Mouse (Mus musculus): ENCODE data around the gene Cfap54. TPM values are rescaled to one million over a fixed set of nuclear protein-coding genes. Genes with fewer than 3 reads are reported as not detected.

Cfap54 gene
- polyA plus RNA-seq, 1 experiment from 2014 or later: 0.48 TPM

GRCm38 (mm10) chr10:93119809-93120208 is 38.4 kb upstream of the Cfap54 start:
- no peak overlapping the region for H3K4me3 ChIP-seq (replicated peaks)
- H3K27me3 ChIP-seq: no peaks in the 10 kb centered on the region
- H3K36me3 ChIP-seq: no peaks in the 10 kb centered on the region
- H3K9me3 ChIP-seq: no peaks in the 10 kb centered on the region
- WGBS: 82% methylated on average over 5 of the region's 5 CpGs
- 0 out of 2 replicates have a peak, but pooled peaks cover 3% of the 10 kb centered on the region for H3K4me1 ChIP-seq (replicated peaks)
- no peak overlapping the region for H3K27ac ChIP-seq
- H3K9ac ChIP-seq (replicated peaks): no peak overlapping the region
- ATAC-seq (ENCODE audit: insufficient number of reproducible peaks, insufficient read depth, low FRiP score, low TSS enrichment, low read depth): no peak
- no peak overlapping the region for H3K4me2 ChIP-seq

- no peak overlapping the region for H3K27ac ChIP-seq
- H3K27me3 ChIP-seq: no peaks in the 10 kb centered on the region
- no peaks in the 10 kb centered on the region for H3K4me1 ChIP-seq (replicated peaks)
- no peaks in the 10 kb centered on the region for H3K9me3 ChIP-seq
- no peaks in the 10 kb centered on the region for H3K36me3 ChIP-seq
- ATAC-seq (ENCODE audit: insufficient number of reproducible peaks, insufficient read depth, low FRiP score, low TSS enrichment, low read depth): no peak
- no peak overlapping the region for H3K4me2 ChIP-seq
- WGBS: 88% methylated on average over 3 of the region's 3 CpGs
- H3K9ac ChIP-seq (replicated peaks): no peak overlapping the region
- H3K4me3 ChIP-seq (replicated peaks): no peak overlapping the region
Measured at GRCm38 (mm10) chr10:93116636-93117035, 35.2 kb upstream of the Cfap54 start.

- no peaks in the 10 kb centered on the region for H3K36me3 ChIP-seq
- WGBS: 97% methylated on average over 1 of the region's 1 CpGs
- no peaks in the 10 kb centered on the region for H3K9me3 ChIP-seq
- ATAC-seq (ENCODE audit: insufficient number of reproducible peaks, insufficient read depth, low FRiP score, low TSS enrichment, low read depth): no peak
- no peak overlapping the region for H3K9ac ChIP-seq (replicated peaks)
- no peak overlapping the region for H3K4me2 ChIP-seq
- H3K27me3 ChIP-seq: no peaks in the 10 kb centered on the region
- H3K4me1 ChIP-seq (replicated peaks): no peaks in the 10 kb centered on the region
- no peak overlapping the region for H3K4me3 ChIP-seq (replicated peaks)
- H3K27ac ChIP-seq: no peak overlapping the region
Measured at GRCm38 (mm10) chr10:93115743-93116142, 34.3 kb upstream of the Cfap54 start.

- ATAC-seq (ENCODE audit: insufficient number of reproducible peaks, insufficient read depth, low FRiP score, low TSS enrichment, low read depth): no peak
- H3K4me2 ChIP-seq: no peak overlapping the region
- 67% methylated on average over 1 of the region's 1 CpGs for WGBS
Measured at GRCm38 (mm10) chr10:93114782-93115181, 33.4 kb upstream of the Cfap54 start.

GRCm38 (mm10) chr10:93113968-93114367 is 32.5 kb upstream of the Cfap54 start:
- H3K9ac ChIP-seq (replicated peaks): no peak overlapping the region
- H3K9me3 ChIP-seq: no peaks in the 10 kb centered on the region
- H3K36me3 ChIP-seq: no peaks in the 10 kb centered on the region
- no peak overlapping the region for H3K4me3 ChIP-seq (replicated peaks)
- no peaks in the 10 kb centered on the region for H3K4me1 ChIP-seq (replicated peaks)
- ATAC-seq (ENCODE audit: insufficient number of reproducible peaks, insufficient read depth, low FRiP score, low TSS enrichment, low read depth): no peak
- H3K4me2 ChIP-seq: no peak overlapping the region
- 78% methylated on average over 8 of the region's 8 CpGs for WGBS
- H3K27ac ChIP-seq: no peak overlapping the region
- no peaks in the 10 kb centered on the region for H3K27me3 ChIP-seq

More at GRCm38 (mm10) chr10:93114782-93115181, 33.4 kb upstream of the Cfap54 start:
- H3K4me3 ChIP-seq (replicated peaks): no peak overlapping the region
- no peak overlapping the region for H3K27ac ChIP-seq
- H3K27me3 ChIP-seq: no peaks in the 10 kb centered on the region
- no peaks in the 10 kb centered on the region for H3K4me1 ChIP-seq (replicated peaks)
- no peaks in the 10 kb centered on the region for H3K36me3 ChIP-seq
- H3K9me3 ChIP-seq: no peaks in the 10 kb centered on the region
- no peak overlapping the region for H3K9ac ChIP-seq (replicated peaks)

GRCm38 (mm10) chr10:93112021-93112420 is 30.6 kb upstream of the Cfap54 start:
- Histone ChIP-seq H3K4me2 (no peak overlapping the region), H3K27ac (no peak overlapping the region), H3K9ac (replicated peaks) (no peak overlapping the region), H3K36me3 (no peaks in the 10 kb centered on the region), H3K9me3 (no peaks in the 10 kb centered on the region), H3K4me1 (replicated peaks) (no peaks in the 10 kb centered on the region), H3K4me3 (replicated peaks) (no peak overlapping the region), H3K27me3 (no peaks in the 10 kb centered on the region)
- 94% methylated on average over 6 of the region's 6 CpGs for WGBS
- ATAC-seq (ENCODE audit: insufficient number of reproducible peaks, insufficient read depth, low FRiP score, low TSS enrichment, low read depth): no peak

GRCm38 (mm10) chr10:93111412-93111811 is 30.0 kb upstream of the Cfap54 start:
- no peak for ATAC-seq (ENCODE audit: insufficient number of reproducible peaks, insufficient read depth, low FRiP score, low TSS enrichment, low read depth)
- WGBS: 66% methylated on average over 8 of the region's 8 CpGs
- no peak overlapping the region for H3K4me3 ChIP-seq (replicated peaks)
- no peaks in the 10 kb centered on the region for H3K27me3 ChIP-seq
- no peaks in the 10 kb centered on the region for H3K36me3 ChIP-seq
- no peak overlapping the region for H3K4me2 ChIP-seq
- H3K9ac ChIP-seq (replicated peaks): no peak overlapping the region
- no peak overlapping the region for H3K27ac ChIP-seq
- no peaks in the 10 kb centered on the region for H3K9me3 ChIP-seq
- no peaks in the 10 kb centered on the region for H3K4me1 ChIP-seq (replicated peaks)

- H3K36me3 ChIP-seq: no peaks in the 10 kb centered on the region
- 85% methylated on average over 7 of the region's 7 CpGs for WGBS
- H3K4me2 ChIP-seq: no peak overlapping the region
- no peaks in the 10 kb centered on the region for H3K9me3 ChIP-seq
- H3K4me1 ChIP-seq (replicated peaks): no peaks in the 10 kb centered on the region
- no peak for ATAC-seq (ENCODE audit: insufficient number of reproducible peaks, insufficient read depth, low FRiP score, low TSS enrichment, low read depth)
- H3K4me3 ChIP-seq (replicated peaks): no peak overlapping the region
- no peak overlapping the region for H3K9ac ChIP-seq (replicated peaks)
- no peaks in the 10 kb centered on the region for H3K27me3 ChIP-seq
- no peak overlapping the region for H3K27ac ChIP-seq
Measured at GRCm38 (mm10) chr10:93105358-93105757, 23.9 kb upstream of the Cfap54 start.

- Histone ChIP-seq H3K36me3 (no peaks in the 10 kb centered on the region), H3K9ac (replicated peaks) (no peak overlapping the region), H3K27ac (no peak overlapping the region), H3K4me3 (replicated peaks) (no peak overlapping the region), H3K9me3 (no peaks in the 10 kb centered on the region), H3K4me2 (no peak overlapping the region), H3K4me1 (replicated peaks) (no peaks in the 10 kb centered on the region), H3K27me3 (no peaks in the 10 kb centered on the region)
- WGBS: 71% methylated on average over 6 of the region's 6 CpGs
- no peak for ATAC-seq (ENCODE audit: insufficient number of reproducible peaks, insufficient read depth, low FRiP score, low TSS enrichment, low read depth)
Measured at GRCm38 (mm10) chr10:93104357-93104756, 22.9 kb upstream of the Cfap54 start.

- no peak overlapping the region for H3K27ac ChIP-seq
- no peak overlapping the region for H3K4me2 ChIP-seq
- WGBS: 84% methylated on average over 11 of the region's 11 CpGs
- no peak for ATAC-seq (ENCODE audit: insufficient number of reproducible peaks, insufficient read depth, low FRiP score, low TSS enrichment, low read depth)
- no peak overlapping the region for H3K4me3 ChIP-seq (replicated peaks)
- no peaks in the 10 kb centered on the region for H3K4me1 ChIP-seq (replicated peaks)
- H3K27me3 ChIP-seq: no peaks in the 10 kb centered on the region
- H3K36me3 ChIP-seq: no peaks in the 10 kb centered on the region
- H3K9ac ChIP-seq (replicated peaks): no peak overlapping the region
- no peaks in the 10 kb centered on the region for H3K9me3 ChIP-seq
Measured at GRCm38 (mm10) chr10:93103676-93104075, 22.3 kb upstream of the Cfap54 start.

- no peak overlapping the region for H3K9ac ChIP-seq (replicated peaks)
- no peak for ATAC-seq (ENCODE audit: insufficient number of reproducible peaks, insufficient read depth, low FRiP score, low TSS enrichment, low read depth)
- 54% methylated on average over 5 of the region's 5 CpGs for WGBS
Measured at GRCm38 (mm10) chr10:93102321-93102720, 20.9 kb upstream of the Cfap54 start.

GRCm38 (mm10) chr10:93098211-93098805 is 16.9 kb upstream of the Cfap54 start:
- Histone ChIP-seq H3K9ac (replicated peaks) (no peak overlapping the region), H3K4me1 (replicated peaks) (peaks cover 9% of the 10 kb centered on the region; the same call in 1 of the 2 replicates), H3K4me3 (replicated peaks) (no peak overlapping the region), H3K27me3 (no peaks in the 10 kb centered on the region), H3K27ac (no peak overlapping the region), H3K4me2 (no peak overlapping the region), H3K9me3 (peaks cover 6% of the 10 kb centered on the region; the same call in 1 of the 2 replicates), H3K36me3 (no peaks in the 10 kb centered on the region)
- ATAC-seq (ENCODE audit: insufficient number of reproducible peaks, insufficient read depth, low FRiP score, low TSS enrichment, low read depth): no peak
- WGBS: 60% methylated on average over 7 of the region's 7 CpGs

More at GRCm38 (mm10) chr10:93102321-93102720, 20.9 kb upstream of the Cfap54 start:
- Histone ChIP-seq H3K9me3 (peaks cover 3% of the 10 kb centered on the region; the same call in 1 of the 2 replicates), H3K27me3 (no peaks in the 10 kb centered on the region), H3K4me3 (replicated peaks) (no peak overlapping the region), H3K4me2 (no peak overlapping the region), H3K36me3 (no peaks in the 10 kb centered on the region), H3K4me1 (replicated peaks) (0 out of 2 replicates have a peak, but pooled peaks cover 3% of the 10 kb centered on the region), H3K27ac (no peak overlapping the region)
